22 mouse cellular contexts compared by ENCODE assay signal in the genomic region with DNA sequence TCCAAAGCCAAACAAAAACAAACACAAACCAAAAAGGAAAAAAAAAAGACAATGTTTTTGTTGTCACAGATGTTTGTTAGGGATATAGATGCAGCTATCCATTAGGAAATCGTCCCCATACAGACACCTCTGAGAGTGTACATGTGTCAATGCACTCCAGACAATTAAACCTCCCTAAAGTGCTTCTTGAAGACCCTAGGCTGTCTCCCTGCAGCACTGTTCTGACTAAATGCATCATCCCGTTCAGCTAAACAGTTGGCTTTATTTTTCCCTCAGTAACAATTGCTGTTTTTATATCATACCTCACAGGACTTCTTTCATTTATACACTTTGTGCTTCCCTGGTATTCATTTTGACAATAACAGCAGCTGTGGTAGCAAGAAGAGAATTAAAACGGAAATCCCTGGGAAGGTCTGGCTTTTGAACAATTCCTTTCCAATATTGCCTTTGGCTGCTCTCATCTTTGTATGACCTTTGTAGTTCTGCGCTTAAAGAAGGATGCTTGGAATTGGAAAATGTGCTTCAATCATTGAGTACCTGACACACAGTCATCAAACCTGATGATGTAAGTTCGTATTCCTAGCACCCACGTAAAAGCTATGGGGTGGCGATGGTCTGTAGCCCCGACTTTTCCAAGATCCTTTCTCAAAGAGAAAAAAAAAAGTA.
DNase-seq lines count a peak whose midpoint lies in the region; ATAC-seq and TF ChIP-seq lines count a peak whose summit lies in the region.
"Had no signal": no experiment of that assay in that cellular context is flagged by ENCODE, and none has a peak within 500 bp of the region (broad histone marks: within the 10 kb centered on the region; RNA-seq: fewer than 3 reads in every experiment).

No protein-coding gene starts in this region.

- H3K9ac ChIP-seq in embryonic facial prominence, embryonic 13.5 days, result no peak overlapping the region
- H3K9ac ChIP-seq in heart, embryonic 15.5 days, result no peak overlapping the region
- H3K9ac ChIP-seq in neural tube, embryonic 13.5 days, result no peak overlapping the region
- no peak overlapping the region for H3K9ac ChIP-seq in liver, postnatal 0 days (replicated peaks)
- H3K9ac ChIP-seq: embryonic facial prominence, embryonic 15.5 days; forebrain, postnatal 0 days; hindbrain, embryonic 12.5 days; kidney, embryonic 15.5 days; limb, embryonic 15.5 days; liver, embryonic 15.5 days had no signal

- H3K4me2 ChIP-seq in embryonic facial prominence, embryonic 13.5 days, result no peak overlapping the region
- H3K4me2 ChIP-seq in heart, embryonic 15.5 days, result no peak overlapping the region
- H3K4me2 ChIP-seq in neural tube, embryonic 13.5 days, result no peak overlapping the region
- no peak overlapping the region for H3K4me2 ChIP-seq in liver, postnatal 0 days (ENCODE audit: low read depth, low read length)
- H3K4me2 ChIP-seq: embryonic facial prominence, embryonic 15.5 days; hindbrain, embryonic 12.5 days; kidney, embryonic 15.5 days; limb, embryonic 15.5 days; liver, embryonic 15.5 days had no signal

- TF ChIP-seq CTCF in liver, postnatal 0 days (IDR thresholded peaks at IDR 0.05; ENCODE audit: low read depth), result no peak

- no peak overlapping the region for H3K4me3 ChIP-seq in embryonic facial prominence, embryonic 13.5 days
- H3K4me3 ChIP-seq in embryonic facial prominence, embryonic 10.5 days, result no peak overlapping the region
- H3K4me3 ChIP-seq in heart, embryonic 15.5 days, result no peak overlapping the region
- no peak overlapping the region for H3K4me3 ChIP-seq in neural tube, embryonic 13.5 days
- no peak overlapping the region for H3K4me3 ChIP-seq in liver, postnatal 0 days (ENCODE audit: low read depth, low read length)
- H3K4me3 ChIP-seq: embryonic facial prominence, embryonic 15.5 days; hindbrain, embryonic 12.5 days; kidney, embryonic 15.5 days; limb, embryonic 15.5 days; liver, embryonic 15.5 days had no signal

- TF ChIP-seq EP300 in liver, postnatal 0 days (IDR thresholded peaks at IDR 0.05; ENCODE audit: low read depth), result no peak

- peaks cover 7% of the 10 kb centered on the region for H3K4me1 ChIP-seq in embryonic facial prominence, embryonic 13.5 days
- H3K4me1 ChIP-seq in embryonic facial prominence, embryonic 10.5 days, result peaks cover 22% of the 10 kb centered on the region
- H3K4me1 ChIP-seq in heart, embryonic 15.5 days (replicated peaks), result peaks cover 13% of the 10 kb centered on the region
- peaks cover 11% of the 10 kb centered on the region for H3K4me1 ChIP-seq in neural tube, embryonic 13.5 days (replicated peaks)
- H3K4me1 ChIP-seq in liver, postnatal 0 days (ENCODE audit: insufficient read depth), result peaks cover 6% of the 10 kb centered on the region
- H3K4me1 ChIP-seq: embryonic facial prominence, embryonic 15.5 days; kidney, embryonic 15.5 days had no signal

- intact Hi-C loops in heart, postnatal 25 days (cut with DNase I), result no loop called here

- H3K27me3 ChIP-seq in embryonic facial prominence, embryonic 13.5 days, result no peaks in the 10 kb centered on the region
- no peaks in the 10 kb centered on the region for H3K27me3 ChIP-seq in embryonic facial prominence, embryonic 10.5 days (replicated peaks; ENCODE audit: low read depth, poor library complexity, severe bottlenecking)
- no peaks in the 10 kb centered on the region for H3K27me3 ChIP-seq in heart, embryonic 15.5 days
- H3K27me3 ChIP-seq in neural tube, embryonic 13.5 days, result no peaks in the 10 kb centered on the region
- no peaks in the 10 kb centered on the region for H3K27me3 ChIP-seq in liver, postnatal 0 days (ENCODE audit: insufficient read depth, low read length)
- H3K27me3 ChIP-seq: embryonic facial prominence, embryonic 15.5 days; hindbrain, embryonic 12.5 days; kidney, embryonic 15.5 days; limb, embryonic 15.5 days; liver, embryonic 15.5 days; Patski had no signal

- no peak for ATAC-seq in embryonic facial prominence, embryonic 13.5 days (ENCODE audit: insufficient number of reproducible peaks, insufficient read depth, low FRiP score, low TSS enrichment, low read depth)
- ATAC-seq in heart, embryonic 15.5 days (replicated peaks; ENCODE audit: insufficient number of reproducible peaks, insufficient read depth, low FRiP score, low read depth), result no peak
- peak; percentile 72; the same call in 1 of the 2 replicates for ATAC-seq in neural tube, embryonic 13.5 days (ENCODE audit: low read depth)
- ATAC-seq in liver, postnatal 0 days, result no peak
- ATAC-seq: forebrain, postnatal 0 days; intestine, postnatal 0 days; lung, postnatal 0 days; Patski had no signal

- no peaks in the 10 kb centered on the region for H3K36me3 ChIP-seq in embryonic facial prominence, embryonic 13.5 days
- H3K36me3 ChIP-seq in embryonic facial prominence, embryonic 10.5 days (replicated peaks), result no peaks in the 10 kb centered on the region
- H3K36me3 ChIP-seq in heart, embryonic 15.5 days, result no peaks in the 10 kb centered on the region
- no peaks in the 10 kb centered on the region for H3K36me3 ChIP-seq in neural tube, embryonic 13.5 days
- H3K36me3 ChIP-seq in liver, postnatal 0 days (replicated peaks; ENCODE audit: insufficient read depth, low read length), result no peaks in the 10 kb centered on the region
- H3K36me3 ChIP-seq: embryonic facial prominence, embryonic 15.5 days; hindbrain, embryonic 12.5 days; kidney, embryonic 15.5 days; limb, embryonic 15.5 days; liver, embryonic 15.5 days had no signal

- WGBS in embryonic facial prominence, embryonic 13.5 days, result 53% methylated on average over 8 of the region's 8 CpGs
- 69% methylated on average over 8 of the region's 8 CpGs for WGBS in embryonic facial prominence, embryonic 10.5 days
- 72% methylated on average over 8 of the region's 8 CpGs for WGBS in heart, embryonic 15.5 days
- WGBS in neural tube, embryonic 13.5 days, result 65% methylated on average over 8 of the region's 8 CpGs
- 74% methylated on average over 8 of the region's 8 CpGs for WGBS in liver, postnatal 0 days (ENCODE audit: insufficient replicate concordance)

- no peak for DNase-seq in embryonic facial prominence, embryonic 10.5 days (ENCODE audit: low spot score)
- DNase-seq in heart, postnatal 25 days (ENCODE audit: low spot score), result no peak
- no peak for DNase-seq in neural tube, embryonic 10.5 days (ENCODE audit: extremely low spot score, low spot score)
- DNase-seq in liver, postnatal 0 days, result no peak
- DNase-seq in adrenal gland, adult 2 months, result no peak
- DNase-seq: adrenal gland, postnatal 10 days; cerebellum, adult 11 months; cerebellum, postnatal 10 days; forebrain, postnatal 0 days; layer of hippocampus, postnatal 36 days; thymus, postnatal 25 days had no signal

- H3K9me3 ChIP-seq in embryonic facial prominence, embryonic 13.5 days, result no peaks in the 10 kb centered on the region
- no peaks in the 10 kb centered on the region for H3K9me3 ChIP-seq in embryonic facial prominence, embryonic 10.5 days
- no peaks in the 10 kb centered on the region for H3K9me3 ChIP-seq in heart, embryonic 15.5 days (replicated peaks)
- no peaks in the 10 kb centered on the region for H3K9me3 ChIP-seq in neural tube, embryonic 13.5 days
- no peaks in the 10 kb centered on the region for H3K9me3 ChIP-seq in liver, postnatal 0 days (ENCODE audit: low read length)
- H3K9me3 ChIP-seq: embryonic facial prominence, embryonic 15.5 days; hindbrain, embryonic 12.5 days; kidney, embryonic 15.5 days; limb, embryonic 15.5 days; liver, embryonic 15.5 days had no signal

- 0 out of 2 replicates have a peak overlapping the region, but pooled peaks have one; percentile 3 for H3K27ac ChIP-seq in embryonic facial prominence, embryonic 13.5 days
- H3K27ac ChIP-seq in embryonic facial prominence, embryonic 10.5 days (replicated peaks), result no peak overlapping the region
- peak overlapping the region; percentile 35; the same call in 1 of the 2 replicates for H3K27ac ChIP-seq in heart, embryonic 15.5 days
- no peak overlapping the region for H3K27ac ChIP-seq in neural tube, embryonic 13.5 days (replicated peaks)
- H3K27ac ChIP-seq in liver, postnatal 0 days (ENCODE audit: low read depth), result no peak overlapping the region
- H3K27ac ChIP-seq: embryonic facial prominence, embryonic 15.5 days; hindbrain, embryonic 12.5 days; kidney, embryonic 15.5 days; limb, embryonic 15.5 days; liver, embryonic 15.5 days had no signal

Comparison
In these comparisons a context has a peak if more than half of its experiments do, and no peak if none do; other contexts are left out.
1. H3K27ac ChIP-seq: peak in embryonic facial prominence, embryonic 13.5 days (single experiment) and heart, embryonic 15.5 days (single experiment); none in embryonic facial prominence, embryonic 10.5 days (single experiment), neural tube, embryonic 13.5 days (single experiment) and liver, postnatal 0 days (single experiment).